Mouse (Mus musculus): Measurements from ENCODE around the gene Zfp668. TPM values are rescaled to one million over a fixed set of nuclear protein-coding genes. Genes with fewer than 3 reads are reported as not detected.
"Not testable (repeated sequence)": the region's sequence is repeated elsewhere in the genome, so short reads cannot be mapped to it uniquely, and the experiment has no call there.

Gene Zfp668
- 10 to 100 TPM in 2 of 4 experiments, 1 to 10 TPM in 2; 8.0 to 15.1 (median 9.2) TPM for total RNA-seq (2022)

DNA sequence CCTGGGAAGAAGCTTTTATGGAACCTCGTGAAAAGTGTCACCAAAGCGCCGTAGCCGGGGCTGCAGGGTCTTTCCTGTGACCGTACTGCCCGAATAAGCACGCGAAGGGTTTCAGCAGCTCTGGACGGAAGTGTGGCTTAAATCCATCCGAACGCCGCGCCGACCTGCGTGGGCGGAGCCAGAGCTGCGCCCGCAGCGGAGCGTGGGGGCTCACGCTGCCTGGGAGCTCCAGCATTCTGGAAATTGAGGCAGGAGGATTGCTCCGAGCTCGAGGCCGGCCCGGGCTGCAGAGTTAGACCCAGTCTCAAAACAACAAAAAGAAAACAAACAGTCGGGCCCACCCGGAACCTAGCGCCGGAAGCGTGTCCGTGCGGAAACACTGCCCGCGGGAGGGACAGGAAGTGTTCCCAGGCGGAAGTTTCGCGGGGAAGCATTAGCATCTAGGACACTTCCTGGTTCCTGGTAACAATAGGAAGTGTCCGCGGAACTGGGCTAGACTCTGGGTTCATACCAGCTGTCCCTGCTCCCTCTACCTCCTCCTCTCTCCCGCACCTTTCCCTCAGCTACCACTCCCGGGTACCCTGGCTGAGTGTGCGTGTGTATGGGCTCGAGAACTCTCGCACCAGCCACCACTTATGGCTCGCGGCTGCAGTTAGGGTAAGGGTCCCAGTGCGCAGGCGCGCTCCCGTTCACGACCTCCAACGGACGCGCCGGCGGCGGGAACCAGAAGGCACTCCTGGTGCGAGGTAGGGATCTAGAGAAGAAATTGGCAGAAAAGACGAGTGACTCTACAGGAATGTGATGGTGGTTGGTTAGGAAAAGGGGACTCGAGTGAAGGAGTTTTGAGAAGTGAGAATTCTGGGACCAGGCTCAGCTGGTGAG is at the start of gene Zfp668:
Zfp668 (minus strand) TSS at position 362 of the 882 bp plus-strand sequence.
- DNase-seq, result peak; percentile 82

GRCm38 (mm10) chr7:127926066-127926465 is 49.4 kb upstream of the Zfp668 start:
- no peak for DNase-seq

GRCm38 (mm10) chr7:127925252-127925651 is 48.6 kb upstream of the Zfp668 start:
- no peak for DNase-seq

DNA sequence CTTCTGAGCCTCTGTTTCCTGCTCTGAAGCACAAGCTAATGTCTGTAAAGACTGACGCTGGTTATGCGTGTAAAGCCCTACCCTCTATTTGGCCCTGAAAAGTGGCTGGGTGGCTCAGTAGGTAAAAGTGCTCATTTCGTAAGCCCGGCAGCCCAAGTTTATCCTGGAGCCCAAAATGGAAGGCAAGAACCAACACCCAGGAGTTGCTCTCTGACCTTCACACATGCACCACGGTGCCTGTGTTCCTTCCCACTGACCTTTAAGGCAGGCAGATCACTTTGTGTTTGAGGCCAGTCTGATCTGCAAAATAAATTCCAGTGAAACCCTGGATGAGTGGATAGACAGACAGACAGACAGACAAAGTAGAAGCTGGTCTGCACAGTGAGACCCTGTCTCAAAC is 47.1 kb upstream of the Zfp668 start:
- DNase-seq, result no peak

- no peak for DNase-seq
Measured at GRCm38 (mm10) chr7:127922451-127923275, 46.0 kb upstream of the Zfp668 start.

DNA sequence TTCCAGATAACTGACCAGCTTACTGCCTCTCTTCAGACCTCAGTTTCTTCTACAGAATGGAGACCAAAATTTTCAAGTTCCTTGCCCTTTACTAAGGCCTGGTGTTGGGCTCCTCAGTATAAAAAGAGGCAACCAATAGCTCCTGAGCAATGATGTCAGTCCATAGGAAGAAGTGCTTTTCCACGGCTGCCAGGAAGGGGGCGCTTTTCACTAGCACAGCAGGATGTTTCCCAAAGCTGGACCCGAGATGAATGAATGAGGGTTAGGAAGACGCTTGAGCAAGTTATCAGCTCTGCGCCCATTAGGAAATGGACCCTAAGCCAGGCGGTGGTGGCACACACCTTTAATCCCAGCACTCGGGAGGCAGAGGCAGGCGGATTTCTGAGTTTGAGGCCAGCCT is 44.9 kb upstream of the Zfp668 start:
- no peak for DNase-seq

DNA sequence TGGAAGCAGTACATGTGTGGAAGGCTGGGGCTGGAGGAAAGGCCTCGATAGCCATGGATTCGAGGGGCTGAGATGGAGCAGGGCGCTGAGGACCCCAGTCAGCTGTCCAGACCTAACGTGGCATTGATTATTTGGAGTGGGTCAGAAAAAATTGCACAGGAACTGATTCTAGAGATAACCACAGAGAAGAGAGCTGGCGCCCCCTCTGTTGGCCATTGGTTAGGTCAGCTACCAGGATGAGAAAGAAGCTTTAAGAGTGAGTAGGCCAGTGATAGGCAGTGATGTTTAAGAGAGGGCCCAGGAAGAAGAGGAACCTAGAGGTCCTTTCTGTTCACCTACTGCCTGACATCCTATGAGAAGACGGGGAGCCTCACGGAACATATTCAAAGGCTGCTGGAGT is 42.7 kb upstream of the Zfp668 start:
- no peak for DNase-seq

GRCm38 (mm10) chr7:127918203-127918602 is 41.6 kb upstream of the Zfp668 start:
- no peak for DNase-seq

GRCm38 (mm10) chr7:127915293-127915692 is 38.7 kb upstream of the Zfp668 start:
- no peak for DNase-seq

DNA sequence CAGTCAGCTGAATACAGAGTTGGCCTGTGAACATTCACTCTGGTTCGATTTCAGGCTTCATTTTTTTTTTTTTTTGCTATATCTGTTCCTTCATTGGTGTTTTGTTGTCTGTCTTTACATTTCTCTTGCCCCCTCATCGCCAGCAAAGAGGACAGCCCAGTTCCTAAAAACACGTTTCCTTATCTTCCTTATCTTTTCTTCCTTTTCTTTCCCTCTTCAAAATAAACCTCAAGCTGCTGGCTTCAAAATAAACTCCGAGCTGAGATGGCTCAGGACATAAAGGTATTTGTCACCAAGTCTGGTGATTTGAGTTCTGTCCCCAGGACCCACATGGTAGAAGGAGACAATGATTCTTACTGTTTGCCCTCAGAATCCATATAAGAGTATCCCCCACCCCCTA is 36.3 kb upstream of the Zfp668 start:
- DNase-seq, result no peak

DNA sequence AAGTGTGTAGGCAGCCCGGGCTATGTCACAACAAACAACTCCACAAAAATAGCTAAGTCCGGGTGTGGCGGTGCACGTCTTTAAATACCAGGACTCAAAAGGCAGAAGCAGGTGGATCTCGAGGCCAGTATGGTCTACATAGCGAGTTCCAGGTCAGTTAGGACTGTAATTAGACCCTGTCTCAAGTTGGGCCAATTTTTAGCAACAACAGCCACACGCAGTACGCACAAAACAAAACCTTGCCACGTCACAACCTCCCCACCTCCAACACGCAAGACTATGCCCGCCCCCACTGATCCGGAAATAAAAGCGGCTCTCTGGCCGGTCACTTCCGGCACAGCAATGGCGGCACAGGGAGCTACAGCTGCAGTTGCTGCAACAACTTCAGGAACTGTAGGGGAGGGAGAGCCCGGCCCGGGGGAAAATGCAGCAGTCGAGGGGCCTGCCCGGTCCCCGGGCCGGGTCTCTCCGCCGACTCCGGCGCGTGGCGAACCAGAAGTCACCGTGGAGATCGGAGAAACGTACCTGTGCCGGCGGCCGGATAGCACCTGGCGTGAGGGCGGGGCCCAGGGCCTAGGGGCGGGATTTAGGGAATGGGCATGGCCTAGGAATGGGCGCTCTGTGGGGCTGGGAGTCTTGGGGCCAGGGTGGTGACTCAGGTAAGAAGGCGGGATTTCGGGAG is 35.7 kb upstream of the Zfp668 start, which contains the start of gene Kat8:
Kat8 (plus strand) TSS at position 327 of the 682 bp plus-strand sequence.
- DNase-seq, result peak; percentile 79

DNA sequence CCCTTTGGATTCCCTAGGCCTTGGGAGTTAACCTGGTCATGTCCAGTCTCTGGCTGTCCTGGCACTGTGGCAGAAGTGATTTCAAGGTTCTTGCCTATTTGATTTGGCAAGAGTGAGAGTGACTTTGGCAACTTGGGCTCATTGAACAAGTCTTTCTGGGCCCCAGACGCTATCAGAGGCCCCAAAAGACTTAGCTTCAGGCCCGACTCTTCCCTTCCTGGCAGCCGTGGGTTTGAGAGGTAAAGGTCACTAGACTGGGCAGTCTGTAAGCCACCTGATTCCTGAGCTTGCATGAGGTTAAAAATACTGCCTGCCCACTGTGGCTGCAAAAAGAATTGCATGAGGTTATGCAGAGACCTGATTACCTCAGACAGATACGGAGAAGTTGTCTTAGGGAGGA is 32.0 kb upstream of the Zfp668 start:
- no peak for DNase-seq

DNA sequence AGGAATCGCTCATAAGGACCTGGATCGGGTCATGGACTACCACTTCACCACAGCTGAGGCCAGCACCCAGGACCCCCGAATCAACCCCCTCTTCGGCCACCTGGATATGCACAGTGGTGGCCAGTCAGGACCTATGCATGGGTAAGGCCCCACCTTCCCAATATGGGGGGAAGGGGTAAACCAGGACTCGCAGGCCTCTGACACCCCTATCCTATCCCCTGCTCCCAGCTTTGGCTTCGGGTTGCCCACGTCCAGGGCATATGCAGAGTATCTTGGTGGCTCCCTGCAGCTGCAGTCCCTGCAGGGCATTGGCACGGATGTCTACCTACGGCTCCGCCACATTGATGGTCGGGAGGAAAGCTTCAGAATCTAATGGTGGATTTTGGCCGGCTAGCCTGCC is 31.3 kb upstream of the Zfp668 start:
- no peak for DNase-seq

DNA sequence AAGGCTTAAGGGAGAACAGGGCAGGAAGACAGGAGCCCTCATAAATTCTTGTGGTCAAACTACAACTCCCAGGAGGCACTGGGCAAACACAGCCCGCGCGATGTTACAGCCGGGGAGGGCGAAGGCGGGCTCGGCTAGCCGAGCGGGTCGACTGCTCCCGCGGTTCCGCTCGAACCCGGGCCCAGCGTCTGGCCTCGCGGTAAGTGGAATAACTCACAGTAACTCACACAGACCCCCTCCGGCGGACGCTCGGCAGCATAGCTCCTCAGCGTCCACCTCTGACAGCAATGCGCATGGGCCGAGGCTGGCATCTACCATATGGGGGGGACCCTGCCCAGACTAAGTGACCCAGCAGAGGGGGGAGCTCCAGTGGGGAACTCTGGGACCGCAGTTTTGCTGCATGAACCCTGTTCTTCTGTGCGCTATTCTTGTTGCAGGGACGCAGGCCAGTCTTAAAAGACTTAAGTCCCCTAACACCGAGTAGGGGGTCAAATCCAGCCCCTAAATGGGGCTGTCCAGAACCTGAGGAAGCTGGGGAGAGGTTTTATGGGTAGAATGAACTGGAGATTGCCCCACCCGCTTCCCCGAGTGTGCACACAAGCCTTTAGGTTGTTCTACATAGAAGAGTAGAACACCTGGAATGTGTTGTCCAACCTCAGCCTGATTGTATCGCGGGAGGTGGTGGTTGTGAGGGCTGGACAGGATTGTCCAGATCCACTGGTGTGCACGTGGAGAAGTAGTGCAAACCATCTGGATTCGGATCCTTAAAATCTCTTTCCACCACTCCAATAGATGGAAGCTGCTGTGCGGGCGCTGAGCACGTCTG is 27.6 kb upstream of the Zfp668 start, which contains the start of gene Bckdk:
Bckdk (plus strand) TSS at position 112 of the 826 bp plus-strand sequence.
- peak; percentile 74 for DNase-seq

DNA sequence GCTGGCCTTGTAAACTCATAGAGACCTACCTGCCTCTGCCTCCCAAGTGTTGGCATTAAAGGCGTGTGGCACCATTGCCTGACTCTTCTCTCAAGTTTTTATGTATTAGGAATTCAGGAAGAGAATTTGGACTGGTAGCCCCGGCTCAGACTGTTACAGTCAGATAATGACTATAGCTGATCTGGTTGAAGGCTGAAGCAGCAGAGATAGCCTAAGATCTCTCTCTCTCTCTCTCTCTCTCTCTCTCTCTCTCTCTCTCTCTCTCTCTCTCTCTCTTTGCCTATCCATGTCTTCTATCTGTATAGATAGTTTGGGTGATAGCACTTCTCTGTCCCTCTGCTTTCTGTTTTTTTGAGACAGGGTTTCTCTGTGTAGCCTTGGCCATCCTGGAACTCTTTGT is 25.1 kb upstream of the Zfp668 start:
- no peak for DNase-seq

DNA sequence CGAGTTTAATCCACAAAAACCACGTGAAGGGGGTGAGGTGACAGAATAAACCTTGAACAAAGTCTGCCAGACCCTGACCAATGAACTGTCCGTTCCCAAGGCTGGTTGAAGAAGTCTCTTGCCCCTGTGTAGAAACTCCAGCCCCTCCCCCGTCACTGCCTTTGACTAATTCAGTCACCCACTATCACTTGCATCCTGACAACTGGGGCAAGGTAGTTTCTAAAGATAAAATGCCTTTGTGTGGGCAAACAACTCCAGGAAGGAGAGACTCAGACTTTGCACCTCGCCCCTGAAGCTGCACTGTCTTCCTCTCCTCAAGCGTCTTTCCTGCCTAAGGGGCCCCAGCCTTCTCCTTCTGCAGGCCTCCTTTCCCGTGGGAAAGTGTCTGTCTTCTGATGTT is 23.4 kb upstream of the Zfp668 start:
- no peak for DNase-seq

DNA sequence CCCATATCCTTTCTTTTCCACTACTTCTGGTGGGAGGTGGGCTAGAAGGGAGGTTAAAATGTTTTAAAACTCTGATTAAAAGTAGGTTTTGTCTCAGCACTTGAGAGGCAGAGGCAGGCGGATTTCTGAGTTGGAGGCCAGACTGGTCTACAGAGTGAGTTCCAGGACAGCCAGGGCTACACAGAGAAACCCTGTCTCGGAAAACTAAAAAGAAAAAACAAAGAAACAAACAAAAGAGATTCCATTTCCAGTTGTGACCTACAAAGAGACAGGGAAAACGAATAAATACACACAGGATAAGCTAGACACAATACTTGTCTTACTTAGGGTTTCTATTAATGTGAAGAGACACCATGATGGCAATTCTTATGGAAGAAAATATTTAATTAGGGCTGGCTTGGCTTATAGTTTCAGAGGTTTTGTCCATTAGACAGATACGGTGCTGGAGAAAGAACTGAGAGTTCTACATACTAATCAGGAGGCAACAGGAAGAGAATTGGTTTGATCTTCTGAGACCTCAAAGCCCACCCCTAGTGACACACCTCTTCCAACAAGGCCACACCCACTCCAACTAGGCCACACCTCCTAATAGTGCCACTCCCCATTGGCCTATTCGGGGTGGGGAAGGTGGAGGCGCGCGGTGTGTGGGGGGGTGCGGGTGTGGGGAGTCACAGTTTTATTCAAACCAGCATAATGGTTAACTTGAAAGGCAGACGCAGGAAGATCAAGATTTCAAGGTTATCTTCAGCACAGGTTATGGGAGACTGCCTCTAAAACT is 21.7 kb upstream of the Zfp668 start:
- DNase-seq, result no peak

- DNase-seq, result no peak
Measured at GRCm38 (mm10) chr7:127897542-127897941, 20.9 kb upstream of the Zfp668 start.

DNA sequence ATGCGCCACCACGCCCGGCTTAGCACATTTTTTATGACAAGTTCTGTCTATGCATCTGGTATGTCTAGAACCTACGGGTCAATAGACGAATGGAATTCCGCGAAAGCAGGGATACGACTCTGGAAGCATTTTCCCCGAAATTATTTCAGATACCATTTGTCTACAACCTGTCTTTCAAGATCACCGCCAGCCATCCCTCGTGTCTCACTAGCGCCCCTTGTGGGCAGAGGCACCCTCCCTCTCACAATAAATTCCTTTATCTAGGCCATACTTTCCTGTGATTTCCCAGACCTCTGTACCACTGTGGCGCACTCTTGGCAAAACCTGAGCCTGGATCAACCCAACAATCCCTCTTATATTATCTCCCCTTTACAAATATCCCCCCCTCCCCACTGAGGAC is 19.8 kb upstream of the Zfp668 start:
- no peak for DNase-seq

DNA sequence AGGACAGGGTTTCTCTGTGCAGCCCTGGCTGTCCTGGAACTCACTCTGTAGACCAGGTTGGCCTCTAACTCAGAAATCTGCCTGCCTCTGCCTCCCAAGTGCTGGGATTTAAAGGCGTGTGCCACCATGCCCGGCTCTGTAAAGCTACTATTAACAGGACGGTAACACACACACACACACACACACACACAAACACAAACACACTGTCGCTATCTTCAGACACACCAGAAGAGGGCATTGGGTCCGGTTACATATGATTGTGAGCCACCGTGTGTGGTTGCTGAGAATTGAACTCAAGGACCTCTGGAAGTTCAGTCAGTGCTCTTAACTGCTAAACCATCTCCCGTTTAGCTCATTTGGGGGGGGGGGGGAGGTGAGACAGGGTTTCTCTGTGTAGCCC is 19.3 kb upstream of the Zfp668 start:
- not testable (repeated sequence) for DNase-seq

GRCm38 (mm10) chr7:127895442-127895841 is 18.8 kb upstream of the Zfp668 start, which contains the start of the genes Gm21974 and Vkorc1:
Gm21974 (minus strand) TSS chr7:127895454.
Vkorc1 (minus strand) TSS chr7:127895617.
- DNase-seq, result peak; percentile 96
